Mouse (Mus musculus) CH12.LX (cell line): ENCODE measurements around the gene Nop16.

ENCODE experiments used
- CHD2 ChIP-seq: IDR thresholded peaks from 2 replicates; pipeline ENCODE4 v1.6.1; 2011; ENCODE audit warnings: low read length, improper control_type of control experiment
- CTCF ChIP-seq, 2 experiments: IDR thresholded peaks in 1 of 2; conservative IDR thresholded peaks in 1 of 2; 2 replicates each; pipeline ENCODE4 v1.5.1; 2011 to 2012; ENCODE audit warnings: low read depth in 2 of 2, low read length in 2 of 2, improper control_type of control experiment in 1 of 2, inconsistent platforms in 1 of 2, mild to moderate bottlenecking in 1 of 2, moderate library complexity in 1 of 2
- E2F4 ChIP-seq: IDR thresholded peaks from 2 replicates; pipeline ENCODE4 v1.6.1; 2011; ENCODE audit warnings: low read depth, low read length, improper control_type of control experiment; ENCODE audit not compliant: insufficient replicate concordance
- IRF4 ChIP-seq: IDR thresholded peaks from 2 replicates; pipeline ENCODE4 v1.6.1; 2014; ENCODE audit warnings: low read depth, mild to moderate bottlenecking, inconsistent platforms, low read length, improper control_type of control experiment
- JUND ChIP-seq: conservative IDR thresholded peaks from 2 replicates; pipeline ENCODE4 v1.6.1; 2011; ENCODE audit warnings: low read depth, low read length, improper control_type of control experiment
- MAX ChIP-seq: IDR thresholded peaks from 2 replicates; pipeline ENCODE4 v1.6.1; 2011; ENCODE audit warnings: low read length, improper control_type of control experiment
- MEF2A ChIP-seq: IDR thresholded peaks from 2 replicates; pipeline ENCODE4 v1.6.1; 2014; ENCODE audit warnings: low read depth, mild to moderate bottlenecking, inconsistent platforms, low read length, improper control_type of control experiment, borderline replicate concordance
- POLR2A ChIP-seq: IDR thresholded peaks from 2 replicates; pipeline ENCODE4 v1.6.1; 2011; ENCODE audit warnings: low read depth, mild to moderate bottlenecking, improper control_type of control experiment, low read length
- SMC3 ChIP-seq: IDR thresholded peaks from 2 replicates; pipeline ENCODE4 v1.6.1; 2011; ENCODE audit warnings: low read depth, low read length, improper control_type of control experiment
- TCF12 ChIP-seq: IDR thresholded peaks from 2 replicates; pipeline ENCODE4 v1.6.1; 2014; ENCODE audit warnings: low read depth, mild to moderate bottlenecking, inconsistent platforms, low read length, improper control_type of control experiment

DNA sequence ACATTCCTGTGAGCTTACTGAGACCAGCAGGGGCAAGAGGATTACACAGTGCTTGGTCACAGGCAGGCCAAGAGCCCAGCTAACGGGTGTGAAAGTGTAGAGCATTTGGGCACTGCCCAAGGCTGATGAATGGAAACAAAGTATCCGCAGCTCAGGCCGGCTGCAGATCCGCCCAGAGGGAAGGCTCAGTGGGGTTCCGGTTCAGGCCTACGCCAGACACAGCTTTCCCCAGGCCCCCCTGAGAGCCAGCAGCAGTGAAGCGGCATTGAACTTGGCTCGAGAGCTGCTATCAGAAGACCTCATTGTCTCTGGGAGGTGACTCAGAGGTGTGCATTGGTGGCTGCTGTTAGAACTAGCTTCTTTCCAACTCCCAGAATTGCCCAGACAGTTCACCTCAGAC is 18.8 kb upstream of the Nop16 start:
- TF ChIP-seq JUND, result no peak
- no peak for TF ChIP-seq CTCF (conservative IDR thresholded peaks at IDR 0.05 in 1 of 2, IDR thresholded peaks at IDR 0.05 in 1 of 2; ENCODE audit: low read depth in 2 of 2, low read length in 2 of 2)
- no peak for TF ChIP-seq POLR2A
- TF ChIP-seq E2F4, result no peak
- no peak for TF ChIP-seq MAX
- no peak for TF ChIP-seq MEF2A
- no peak for TF ChIP-seq SMC3
- no peak for TF ChIP-seq IRF4
- no peak for TF ChIP-seq CHD2
- TF ChIP-seq TCF12, result no peak
